Mouse (Mus musculus) bone marrow, adult 2 months (tissue): Measurements from ENCODE around the gene Kbtbd2.

ENCODE experiments used
- CTCF ChIP-seq: fragments of 200-500 bp; IDR thresholded peaks from 2 replicates; pipeline ENCODE4 v1.5.1; 2011; ENCODE audit warnings: low read length, control low read depth; ENCODE audit not compliant: control insufficient read depth, insufficient read depth
- POLR2A ChIP-seq: fragments of 200-500 bp; IDR thresholded peaks from 2 replicates; pipeline ENCODE4 v1.6.1; 2011; ENCODE audit warnings: low read depth, mild to moderate bottlenecking, control low read depth, low read length, borderline replicate concordance; ENCODE audit not compliant: control insufficient read depth

DNA sequence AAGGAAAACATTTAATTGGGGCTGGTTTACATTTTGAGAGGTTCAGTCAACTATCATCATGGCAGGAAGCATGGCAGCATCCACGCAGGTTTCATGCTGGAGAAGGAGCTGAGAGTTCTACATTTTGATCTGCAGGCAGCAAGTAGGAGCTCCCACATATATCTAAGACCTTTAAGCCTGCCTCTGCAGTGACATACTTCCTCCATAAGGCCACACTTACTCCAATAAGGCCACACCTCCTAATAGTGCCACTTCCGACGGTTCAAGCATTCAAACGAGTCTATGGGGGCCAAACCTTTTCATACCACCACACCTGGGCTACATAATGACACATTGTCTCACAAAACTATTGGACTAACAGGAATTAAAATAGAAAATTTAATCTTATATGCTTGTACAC, 31.9 kb downstream of the Kbtbd2 start:
- TF ChIP-seq CTCF: no peak
- TF ChIP-seq POLR2A: no peak
